ENCODE assay signal across 33 mouse cellular contexts in the genomic region with DNA sequence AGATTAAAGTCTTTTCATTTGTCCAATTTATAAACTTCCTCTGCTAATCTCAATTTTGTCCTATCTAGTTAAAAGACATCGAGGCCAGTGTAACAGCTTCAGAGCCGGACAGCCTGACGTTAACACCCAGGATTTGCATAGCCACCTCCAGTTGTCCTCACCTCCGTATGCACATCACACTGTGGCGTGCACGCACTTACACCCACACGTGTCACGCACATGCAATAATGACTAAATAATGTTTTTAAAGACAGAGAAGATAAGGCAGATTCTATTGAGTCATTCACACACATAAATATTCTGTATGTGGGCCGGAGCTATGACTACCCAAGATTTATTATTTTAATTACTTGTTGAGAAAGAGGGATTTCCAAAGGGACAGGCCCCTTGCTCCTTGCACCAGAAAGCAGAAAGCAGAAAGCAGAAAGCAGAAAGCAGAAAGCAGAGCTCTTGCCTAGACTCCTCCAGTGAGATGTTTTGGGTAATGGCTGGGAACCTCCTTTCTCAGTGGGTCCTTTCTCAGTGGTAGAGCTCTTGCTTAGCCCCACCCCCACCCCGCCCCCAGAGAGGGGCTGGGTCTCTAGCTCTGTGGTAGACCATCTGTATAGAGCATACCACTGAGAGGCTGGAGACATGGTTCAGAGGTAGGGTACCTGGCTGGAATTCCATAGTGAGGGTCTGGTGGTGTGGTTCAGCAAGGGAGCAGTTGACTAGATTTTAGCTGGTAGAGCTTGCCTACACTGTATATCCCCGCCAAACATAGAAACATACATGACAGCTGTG. TPM values are rescaled to one million over a fixed set of nuclear protein-coding genes. Genes with fewer than 3 reads are reported as not detected.
DNase-seq lines count a peak whose midpoint lies in the region; ATAC-seq lines count a peak whose summit lies in the region.
"Had no signal": no experiment of that assay in that cellular context is flagged by ENCODE, and none has a peak within 500 bp of the region (broad histone marks: within the 10 kb centered on the region; RNA-seq: fewer than 3 reads in every experiment).

No protein-coding gene starts in this region.

- ATAC-seq in intestine, embryonic 15.5 days, result peak; percentile 12; the same call in 1 of the 2 replicates
- no peak for ATAC-seq in intestine, embryonic 16.5 days
- ATAC-seq in neural tube, embryonic 13.5 days (ENCODE audit: low read depth), result peak; percentile 65
- peak; percentile 67; the same call in 1 of the 2 replicates for ATAC-seq in neural tube, embryonic 14.5 days (ENCODE audit: low read depth)
- ATAC-seq: activated CD4-positive, CD25-positive, alpha-beta regulatory T cell, adult 4 months; forebrain, embryonic 15.5 days; inflammation-experienced regulatory T-cells, adult 6 months; midbrain, embryonic 15.5 days had no signal

- H3K27ac ChIP-seq in intestine, embryonic 15.5 days, result no peak overlapping the region
- H3K27ac ChIP-seq in intestine, embryonic 16.5 days (ENCODE audit: low read length), result no peak overlapping the region
- H3K27ac ChIP-seq in neural tube, embryonic 13.5 days (replicated peaks), result no peak overlapping the region
- no peak overlapping the region for H3K27ac ChIP-seq in neural tube, embryonic 14.5 days (ENCODE audit: low read depth, low read length)
- H3K27ac ChIP-seq: embryonic facial prominence, embryonic 13.5 days; forebrain, embryonic 10.5 days; forebrain, embryonic 15.5 days; gastrocnemius, adult 2 months; liver, embryonic 13.5 days; midbrain, embryonic 10.5 days; midbrain, embryonic 15.5 days; stomach, embryonic 15.5 days had no signal

- H3K9ac ChIP-seq in intestine, embryonic 15.5 days, result no peak overlapping the region
- H3K9ac ChIP-seq in intestine, embryonic 16.5 days (ENCODE audit: low read depth, low read length), result no peak overlapping the region
- H3K9ac ChIP-seq in neural tube, embryonic 13.5 days, result no peak overlapping the region
- H3K9ac ChIP-seq in neural tube, embryonic 14.5 days (replicated peaks; ENCODE audit: low read depth, low read length), result no peak overlapping the region
- H3K9ac ChIP-seq: embryonic facial prominence, embryonic 13.5 days; forebrain, embryonic 15.5 days; liver, embryonic 13.5 days; lung, embryonic 14.5 days; midbrain, embryonic 15.5 days; stomach, embryonic 15.5 days had no signal

- H3K36me3 ChIP-seq in intestine, embryonic 15.5 days, result no peaks in the 10 kb centered on the region
- H3K36me3 ChIP-seq in intestine, embryonic 16.5 days (ENCODE audit: control insufficient read depth, insufficient read depth, low read length), result no peaks in the 10 kb centered on the region
- no peaks in the 10 kb centered on the region for H3K36me3 ChIP-seq in neural tube, embryonic 13.5 days
- no peaks in the 10 kb centered on the region for H3K36me3 ChIP-seq in neural tube, embryonic 14.5 days (ENCODE audit: control insufficient read depth, insufficient read depth, low read length)
- H3K36me3 ChIP-seq: embryonic facial prominence, embryonic 13.5 days; forebrain, embryonic 10.5 days; forebrain, embryonic 15.5 days; liver, embryonic 13.5 days; midbrain, embryonic 10.5 days; midbrain, embryonic 15.5 days; stomach, embryonic 15.5 days had no signal

- 70% methylated on average over 11 of the region's 11 CpGs for WGBS in intestine, embryonic 15.5 days
- 66% methylated on average over 11 of the region's 11 CpGs for WGBS in intestine, embryonic 16.5 days
- 78% methylated on average over 11 of the region's 11 CpGs for WGBS in neural tube, embryonic 13.5 days
- WGBS in neural tube, embryonic 14.5 days, result 66% methylated on average over 11 of the region's 11 CpGs

- H3K27me3 ChIP-seq in intestine, embryonic 15.5 days (replicated peaks), result no peaks in the 10 kb centered on the region
- H3K27me3 ChIP-seq in intestine, embryonic 16.5 days (replicated peaks; ENCODE audit: control insufficient read depth, insufficient read depth, low read length), result no peaks in the 10 kb centered on the region
- no peaks in the 10 kb centered on the region for H3K27me3 ChIP-seq in neural tube, embryonic 13.5 days
- H3K27me3 ChIP-seq in neural tube, embryonic 14.5 days (ENCODE audit: control insufficient read depth, insufficient read depth, low read length), result no peaks in the 10 kb centered on the region
- H3K27me3 ChIP-seq: embryonic facial prominence, embryonic 13.5 days; forebrain, embryonic 15.5 days; midbrain, embryonic 15.5 days; stomach, embryonic 15.5 days had no signal

- DNase-seq in adrenal gland, postnatal 14 days, result peak; percentile 13
- DNase-seq in adrenal gland, adult 2 months, result no peak
- no peak for DNase-seq in neural tube, embryonic 10.5 days (ENCODE audit: extremely low spot score, low spot score)
- DNase-seq in lung, adult 18-20 months, result no peak
- DNase-seq: cerebellum, adult 11-12 months; cerebellum, adult 9-11 months; gastrocnemius, adult 2 months; gastrocnemius, postnatal 36 days; heart, adult 18-20 months; kidney, adult 2 months; kidney, postnatal 10 days; liver, embryonic 13.5 days; lung, embryonic 14.5 days; right cerebral cortex, postnatal 25 days; thymus, postnatal 14 days had no signal

- H3K4me1 ChIP-seq in intestine, embryonic 15.5 days (replicated peaks), result no peaks in the 10 kb centered on the region
- no peaks in the 10 kb centered on the region for H3K4me1 ChIP-seq in intestine, embryonic 16.5 days (ENCODE audit: control insufficient read depth, insufficient read depth, low read length)
- peaks cover 8% of the 10 kb centered on the region for H3K4me1 ChIP-seq in neural tube, embryonic 13.5 days (replicated peaks)
- no peaks in the 10 kb centered on the region for H3K4me1 ChIP-seq in neural tube, embryonic 14.5 days (ENCODE audit: control insufficient read depth, insufficient read depth, low read length)
- H3K4me1 ChIP-seq: liver, embryonic 13.5 days; stomach, embryonic 15.5 days had no signal

- H3K4me3 ChIP-seq in intestine, embryonic 15.5 days (replicated peaks), result no peak overlapping the region
- H3K4me3 ChIP-seq in intestine, embryonic 16.5 days (ENCODE audit: low read length), result no peak overlapping the region
- no peak overlapping the region for H3K4me3 ChIP-seq in neural tube, embryonic 13.5 days
- no peak overlapping the region for H3K4me3 ChIP-seq in neural tube, embryonic 14.5 days (ENCODE audit: low read depth, low read length)
- H3K4me3 ChIP-seq: embryonic facial prominence, embryonic 13.5 days; forebrain, embryonic 10.5 days; forebrain, embryonic 15.5 days; gastrocnemius, adult 2 months; liver, embryonic 13.5 days; midbrain, embryonic 10.5 days; midbrain, embryonic 15.5 days; stomach, embryonic 15.5 days had no signal

- H3K4me2 ChIP-seq in intestine, embryonic 15.5 days (replicated peaks), result no peak overlapping the region
- no peak overlapping the region for H3K4me2 ChIP-seq in intestine, embryonic 16.5 days (ENCODE audit: low read depth, low read length)
- H3K4me2 ChIP-seq in neural tube, embryonic 13.5 days, result no peak overlapping the region
- no peak overlapping the region for H3K4me2 ChIP-seq in neural tube, embryonic 14.5 days (ENCODE audit: low read depth, low read length)
- H3K4me2 ChIP-seq: embryonic facial prominence, embryonic 13.5 days; forebrain, embryonic 15.5 days; heart, embryonic 11.5 days; liver, embryonic 13.5 days; lung, embryonic 14.5 days; midbrain, embryonic 15.5 days; stomach, embryonic 15.5 days had no signal

- no peaks in the 10 kb centered on the region for H3K9me3 ChIP-seq in intestine, embryonic 15.5 days
- H3K9me3 ChIP-seq in intestine, embryonic 16.5 days (ENCODE audit: control insufficient read depth, low read length), result no peaks in the 10 kb centered on the region
- H3K9me3 ChIP-seq in neural tube, embryonic 13.5 days, result no peaks in the 10 kb centered on the region
- H3K9me3 ChIP-seq in neural tube, embryonic 14.5 days (ENCODE audit: control insufficient read depth, low read length), result no peaks in the 10 kb centered on the region
- H3K9me3 ChIP-seq: embryonic facial prominence, embryonic 13.5 days; forebrain, embryonic 10.5 days; forebrain, embryonic 15.5 days; liver, embryonic 13.5 days; midbrain, embryonic 10.5 days; midbrain, embryonic 15.5 days; stomach, embryonic 15.5 days had no signal

RNA-seq across cellular contexts. Expression of gene Retn, which starts 0.7 kb away (rescaled TPM):
- 9.5 and 19.9 TPM in 2 replicates for total RNA-seq in adrenal gland, postnatal 14 days (2021)
- total RNA-seq in adrenal gland, adult 2 months (2021), result 100 to 1,000 TPM; 165 to 223 TPM
- polyA plus RNA-seq in adrenal gland, adult 2 months (2012; rRNA removed), result 59.9 and 96.4 TPM in 2 replicates
- polyA plus RNA-seq in intestine, embryonic 15.5 days (2015; fragmentation: Nextera tagmentation; extraction: Ambion mirVana), result 0.27 TPM in 1 of 2 replicates, not detected in the other
- not detected in 2 replicates for polyA plus RNA-seq in intestine, embryonic 16.5 days (2015; fragmentation: Nextera tagmentation; extraction: Ambion mirVana)
- 0.22 and 0.59 TPM in 2 replicates for polyA plus RNA-seq in neural tube, embryonic 13.5 days (2015; fragmentation: Nextera tagmentation; extraction: Ambion mirVana)
- 0.54 and 0.63 TPM in 2 replicates for polyA plus RNA-seq in neural tube, embryonic 14.5 days (2014; fragmentation: Nextera tagmentation; extraction: Ambion mirVana)
- total RNA-seq: hematopoietic stem cell, adult 5-6 weeks; megakaryocyte progenitor cell, adult 5-6 weeks had no signal
- polyA plus RNA-seq: activated CD4-positive, CD25-positive, alpha-beta regulatory T cell, adult 4 months; embryonic facial prominence, embryonic 13.5 days; forebrain, embryonic 15.5 days; heart, embryonic 11.5 days; heart, postnatal 0 days; inflammation-experienced regulatory T-cells, adult 6 months; lung, embryonic 14.5 days; neural tube, embryonic 11.5 days had no signal

RNA-seq across cellular contexts. Expression of gene Mcemp1, which starts 10.6 kb away (rescaled TPM):
- 0.37 and 0.75 TPM in 2 replicates for total RNA-seq in adrenal gland, postnatal 14 days (2021)
- under 1 TPM in 1 of 2 experiments, not detected in 1; 0.49 TPM for total RNA-seq in adrenal gland, adult 2 months (2021)
- not detected in 2 replicates for polyA plus RNA-seq in adrenal gland, adult 2 months (2012; rRNA removed)
- polyA plus RNA-seq in intestine, embryonic 15.5 days (2015; fragmentation: Nextera tagmentation; extraction: Ambion mirVana), result 0.40 and 0.54 TPM in 2 replicates
- 0.29 and 0.62 TPM in 2 replicates for polyA plus RNA-seq in intestine, embryonic 16.5 days (2015; fragmentation: Nextera tagmentation; extraction: Ambion mirVana)
- polyA plus RNA-seq in neural tube, embryonic 13.5 days (2015; fragmentation: Nextera tagmentation; extraction: Ambion mirVana), result 0.25 TPM in 1 of 2 replicates, not detected in the other
- 0.27 TPM in 1 of 2 replicates, not detected in the other for polyA plus RNA-seq in neural tube, embryonic 14.5 days (2014; fragmentation: Nextera tagmentation; extraction: Ambion mirVana)
- total RNA-seq: gastrocnemius, adult 2 months; gastrocnemius, postnatal 36 days; MEL had no signal
- polyA plus RNA-seq: heart, embryonic 11.5 days; neural tube, embryonic 11.5 days had no signal

RNA-seq across cellular contexts. Expression of gene Fcor, which starts 17.2 kb away (rescaled TPM):
- total RNA-seq in adrenal gland, postnatal 14 days (2021), result 26.9 and 29.5 TPM in 2 replicates
- 10 to 100 TPM; 59.0 to 69.8 TPM for total RNA-seq in adrenal gland, adult 2 months (2021)
- polyA plus RNA-seq in adrenal gland, adult 2 months (2012; rRNA removed), result 18.3 and 18.8 TPM in 2 replicates
- 8.0 and 9.1 TPM in 2 replicates for polyA plus RNA-seq in intestine, embryonic 15.5 days (2015; fragmentation: Nextera tagmentation; extraction: Ambion mirVana)
- polyA plus RNA-seq in intestine, embryonic 16.5 days (2015; fragmentation: Nextera tagmentation; extraction: Ambion mirVana), result 7.3 and 8.3 TPM in 2 replicates
- polyA plus RNA-seq in neural tube, embryonic 13.5 days (2015; fragmentation: Nextera tagmentation; extraction: Ambion mirVana), result 12.7 and 17.8 TPM in 2 replicates
- polyA plus RNA-seq in neural tube, embryonic 14.5 days (2014; fragmentation: Nextera tagmentation; extraction: Ambion mirVana), result 14.2 and 27.6 TPM in 2 replicates
- total RNA-seq: gastrocnemius, adult 2 months; gastrocnemius, postnatal 36 days; hematopoietic stem cell, adult 5-6 weeks; MEL had no signal
- polyA plus RNA-seq: activated CD4-positive, CD25-positive, alpha-beta regulatory T cell, adult 4 months; inflammation-experienced regulatory T-cells, adult 6 months had no signal

RNA-seq across cellular contexts. Expression of gene Trappc5, which starts 21.2 kb away (rescaled TPM):
- total RNA-seq in adrenal gland, postnatal 14 days (2021), result 19.6 and 22.0 TPM in 2 replicates
- total RNA-seq in adrenal gland, adult 2 months (2021), result 10 to 100 TPM; 19.3 to 19.6 TPM
- polyA plus RNA-seq in adrenal gland, adult 2 months (2012; rRNA removed), result 29.7 and 35.8 TPM in 2 replicates
- polyA plus RNA-seq in intestine, embryonic 15.5 days (2015; fragmentation: Nextera tagmentation; extraction: Ambion mirVana), result 36.0 and 36.7 TPM in 2 replicates
- polyA plus RNA-seq in intestine, embryonic 16.5 days (2015; fragmentation: Nextera tagmentation; extraction: Ambion mirVana), result 35.0 and 38.8 TPM in 2 replicates
- 52.9 and 53.3 TPM in 2 replicates for polyA plus RNA-seq in neural tube, embryonic 13.5 days (2015; fragmentation: Nextera tagmentation; extraction: Ambion mirVana)
- 41.4 and 48.4 TPM in 2 replicates for polyA plus RNA-seq in neural tube, embryonic 14.5 days (2014; fragmentation: Nextera tagmentation; extraction: Ambion mirVana)

RNA-seq across cellular contexts. Expression of gene Stxbp2, which starts 24.2 kb away (rescaled TPM):
- 79.6 and 116 TPM in 2 replicates for total RNA-seq in adrenal gland, postnatal 14 days (2021)
- 100 to 1,000 TPM in 1 of 2 experiments, 10 to 100 TPM in 1; 72.1 to 131 TPM for total RNA-seq in adrenal gland, adult 2 months (2021)
- polyA plus RNA-seq in adrenal gland, adult 2 months (2012; rRNA removed), result 106 and 141 TPM in 2 replicates
- polyA plus RNA-seq in intestine, embryonic 15.5 days (2015; fragmentation: Nextera tagmentation; extraction: Ambion mirVana), result 110 and 123 TPM in 2 replicates
- polyA plus RNA-seq in intestine, embryonic 16.5 days (2015; fragmentation: Nextera tagmentation; extraction: Ambion mirVana), result 161 and 169 TPM in 2 replicates
- polyA plus RNA-seq in neural tube, embryonic 13.5 days (2015; fragmentation: Nextera tagmentation; extraction: Ambion mirVana), result 29.4 and 29.9 TPM in 2 replicates
- 33.7 and 40.4 TPM in 2 replicates for polyA plus RNA-seq in neural tube, embryonic 14.5 days (2014; fragmentation: Nextera tagmentation; extraction: Ambion mirVana)

Comparison
In these comparisons a context has a peak if more than half of its experiments do, and no peak if none do; other contexts are left out.
1. RNA of gene Retn, which starts 0.7 kb away (polyA plus RNA-seq): 59.9 to 96.4 TPM in adrenal gland, adult 2 months; 0.54 to 0.63 TPM in neural tube, embryonic 14.5 days, 0.22 to 0.59 TPM in neural tube, embryonic 13.5 days, 0.27 TPM in intestine, embryonic 15.5 days and not detected in intestine, embryonic 16.5 days; every median in the first group is over 10 times any median in the second.